In genomic region chr1:44552371-44552841, GRCm38 (mm10) we compare ENCODE assay signal across 8 mouse cellular contexts. TPM values are rescaled to one million over a fixed set of nuclear protein-coding genes. Genes with fewer than 3 reads are reported as not detected.
A peak's percentile ranks its signal among the peaks of the same experiment; 100 is the strongest.
DNase-seq lines count a peak whose midpoint lies in the region; ATAC-seq lines count a peak whose summit lies in the region.

No protein-coding gene starts in this region.

- 7% methylated on average over 15 of the region's 15 CpGs for WGBS in hindbrain, embryonic 15.5 days

- no peaks in the 10 kb centered on the region for H3K27me3 ChIP-seq in hindbrain, embryonic 15.5 days
- peaks cover 26% of the 10 kb centered on the region for H3K27me3 ChIP-seq in megakaryocyte, embryonic 14.5 days (replicated peaks)

- no peaks in the 10 kb centered on the region for H3K36me3 ChIP-seq in hindbrain, embryonic 15.5 days
- H3K36me3 ChIP-seq in megakaryocyte, embryonic 14.5 days (replicated peaks; ENCODE audit: low read length): no peaks in the 10 kb centered on the region

- peak; percentile 38 for DNase-seq in R1 (ENCODE audit: low read depth, low spot score)
- DNase-seq in cerebellum, postnatal 25 days: peak; percentile 54 to 64
- DNase-seq in gastrocnemius, postnatal 10 days: peak; percentile 63
- DNase-seq in left cerebral cortex, postnatal 25 days (ENCODE audit: low spot score in 2 of 2): peak; percentile 21 to 25
- DNase-seq in right cerebral cortex, postnatal 14 days: peak; percentile 7
- DNase-seq in thymus, adult 18-20 months: no peak

- peak overlapping the region; percentile 66 for H3K27ac ChIP-seq in hindbrain, embryonic 15.5 days (replicated peaks)

- peak overlapping the region; percentile 59 for H3K9ac ChIP-seq in hindbrain, embryonic 15.5 days

- intact Hi-C loops in left cerebral cortex, postnatal 25 days (cut with DNase I): loop anchor here (5.0 kb wide), 1 partner anchor 190 kb away; no protein-coding TSS in a partner anchor

- H3K4me1 ChIP-seq in hindbrain, embryonic 15.5 days (replicated peaks): peaks cover 17% of the 10 kb centered on the region
- peaks cover 13% of the 10 kb centered on the region for H3K4me1 ChIP-seq in megakaryocyte, embryonic 14.5 days

- ATAC-seq in hindbrain, embryonic 15.5 days (ENCODE audit: low FRiP score, low read depth): peak; percentile 79

- no peaks in the 10 kb centered on the region for H3K9me3 ChIP-seq in hindbrain, embryonic 15.5 days
- no peaks in the 10 kb centered on the region for H3K9me3 ChIP-seq in megakaryocyte, embryonic 14.5 days

- H3K4me3 ChIP-seq in hindbrain, embryonic 15.5 days: peak overlapping the region; percentile 67
- H3K4me3 ChIP-seq in megakaryocyte, embryonic 14.5 days (replicated peaks): peak overlapping the region; percentile 91

- H3K4me2 ChIP-seq in hindbrain, embryonic 15.5 days: peak overlapping the region; percentile 93

RNA-seq across cellular contexts. Expression of gene Gulp1, which starts 1.1 kb away (rescaled TPM):
- total RNA-seq in gastrocnemius, postnatal 10 days (2021): 10 to 100 TPM; 12.1 to 12.3 TPM
- polyA plus RNA-seq in hindbrain, embryonic 15.5 days (2015; fragmentation: Nextera tagmentation; extraction: Ambion mirVana): 8.1 and 9.3 TPM in 2 replicates
- 1 to 10 TPM; 4.5 to 6.3 TPM for total RNA-seq in left cerebral cortex, postnatal 25 days (2021)
- 0.07 TPM in 1 of 2 replicates, not detected in the other for polyA plus RNA-seq in megakaryocyte, embryonic 14.5 days (2012; ENCODE audit: insufficient read depth, low replicate concordance)

Comparison
In these comparisons a context has a peak if more than half of its experiments do, and no peak if none do; other contexts are left out.
1. DNase-seq: peak in R1 (single experiment), cerebellum, postnatal 25 days (2 of 2), gastrocnemius, postnatal 10 days (single experiment), left cerebral cortex, postnatal 25 days (2 of 2) and right cerebral cortex, postnatal 14 days (single experiment); none in thymus, adult 18-20 months (0 of 2).